8 mouse cellular contexts compared by ENCODE assay signal in the genomic region with DNA sequence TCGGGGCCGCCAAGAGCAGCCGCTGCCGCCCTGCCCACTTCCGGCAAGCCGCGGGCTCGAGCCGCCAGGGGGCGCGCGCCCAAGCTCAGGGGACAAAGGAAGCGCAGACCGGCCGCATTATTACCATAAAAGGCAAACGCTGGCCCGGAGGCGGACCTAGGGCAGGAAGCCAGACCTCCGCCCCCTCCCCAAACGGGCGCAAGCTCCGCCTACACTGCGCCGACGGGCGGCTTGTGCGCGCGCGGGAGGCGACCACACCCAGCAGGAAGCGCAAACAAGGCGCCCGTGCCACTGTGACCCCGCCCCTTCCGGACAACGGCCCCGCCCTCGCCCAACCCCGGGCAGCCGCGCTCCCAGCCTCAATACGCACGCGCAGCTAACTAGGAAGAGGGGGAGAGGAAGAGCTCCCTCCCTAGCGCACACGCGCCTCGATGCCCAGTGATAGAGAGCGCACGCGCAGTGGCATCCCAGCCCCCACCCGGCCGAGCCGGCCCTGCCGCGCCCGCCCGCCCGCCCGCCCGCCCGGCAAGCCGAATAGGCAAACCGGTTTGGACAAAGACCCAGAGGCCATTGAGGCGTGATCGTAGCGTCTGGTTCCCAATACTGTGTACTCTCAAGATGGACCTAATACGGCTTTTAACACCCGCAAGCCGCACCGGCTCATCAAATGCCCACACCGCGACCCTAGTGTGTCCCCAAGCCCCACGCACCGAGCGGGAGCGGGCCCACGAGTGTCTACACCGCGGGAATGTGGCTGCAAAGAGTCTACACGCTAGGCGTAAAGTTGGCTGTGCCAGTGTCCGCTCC. TPM values are rescaled to one million over a fixed set of nuclear protein-coding genes. Genes with fewer than 3 reads are reported as not detected.
A peak's percentile ranks its signal among the peaks of the same experiment; 100 is the strongest.
DNase-seq lines count a peak whose midpoint lies in the region; ATAC-seq and TF ChIP-seq lines count a peak whose summit lies in the region.

No protein-coding gene starts in this region.

- H3K36me3 ChIP-seq in ES-Bruce4 (ENCODE audit: control insufficient read depth, insufficient read depth, low read length, poor library complexity, severe bottlenecking) = peaks cover 34% of the 10 kb centered on the region
- peaks cover 47% of the 10 kb centered on the region for H3K36me3 ChIP-seq in forebrain, embryonic 14.5 days (ENCODE audit: control insufficient read depth, insufficient read depth, low read length)

- peak overlapping the region; percentile 90 for H3K27ac ChIP-seq in ES-Bruce4 (ENCODE audit: insufficient read depth, low read length)
- peak overlapping the region; percentile 100 for H3K27ac ChIP-seq in forebrain, embryonic 14.5 days (ENCODE audit: low read depth, low read length)

- DNase-seq in forebrain, embryonic 14.5 days (ENCODE audit: low spot score) = peak; percentile 98
- peak; percentile 99 to 100 for DNase-seq in heart, postnatal 14 days
- peak; percentile 99 to 100 for DNase-seq in layer of hippocampus, adult 18-20 months (ENCODE audit: low spot score in 2 of 2)
- DNase-seq in lung, adult 2 months = peak; percentile 99
- DNase-seq in thymus, adult 18-20 months = peak; percentile 99 to 100

- peaks cover 6% of the 10 kb centered on the region for H3K4me1 ChIP-seq in ES-Bruce4 (ENCODE audit: control insufficient read depth, insufficient read depth, low read length)
- H3K4me1 ChIP-seq in forebrain, embryonic 14.5 days (ENCODE audit: control insufficient read depth, insufficient read depth, low read length) = peaks cover 24% of the 10 kb centered on the region
- H3K4me1 ChIP-seq in lung, adult 2 months (ENCODE audit: control insufficient read depth, insufficient read depth, low read length) = peaks cover 34% of the 10 kb centered on the region

- H3K27me3 ChIP-seq in ES-Bruce4 (ENCODE audit: control insufficient read depth, insufficient read depth, low read length, poor library complexity, severe bottlenecking) = no peaks in the 10 kb centered on the region
- H3K27me3 ChIP-seq in forebrain, embryonic 14.5 days (replicated peaks; ENCODE audit: control insufficient read depth, insufficient read depth, low read length) = no peaks in the 10 kb centered on the region

- TF ChIP-seq CTCF in ES-Bruce4 (IDR thresholded peaks at IDR 0.05; ENCODE audit: low read depth, low read length) = peak; percentile 70
- peak; percentile 19; the same call in 1 of the 2 replicates for TF ChIP-seq CTCF in lung, adult 2 months (IDR thresholded peaks at IDR 0.05; ENCODE audit: insufficient read depth, low read length)

- TF ChIP-seq EP300 in ES-Bruce4 (IDR thresholded peaks at IDR 0.05; ENCODE audit: insufficient read depth, low read depth, low read length) = peak; percentile 68; the same call in 1 of the 2 replicates

- intact Hi-C loops in heart, postnatal 14 days (cut with DNase I) = loop anchor here (2.0 kb wide), 3 partner anchors 25 to 89 kb away; partner anchors contain the start of gene Tnrc18

- H3K9me3 ChIP-seq in ES-Bruce4 (replicated peaks; ENCODE audit: control insufficient read depth, insufficient read depth, low read length, poor library complexity, severe bottlenecking) = no peaks in the 10 kb centered on the region
- H3K9me3 ChIP-seq in forebrain, embryonic 14.5 days (replicated peaks; ENCODE audit: control insufficient read depth, low read length) = no peaks in the 10 kb centered on the region

- H3K4me2 ChIP-seq in forebrain, embryonic 14.5 days (ENCODE audit: low read length) = peak overlapping the region; percentile 66

- peak; percentile 65 for ATAC-seq in cerebellum, adult (ENCODE audit: insufficient number of reproducible peaks, low FRiP score, low TSS enrichment)
- peak; percentile 85 for ATAC-seq in forebrain, embryonic 14.5 days
- peak; percentile 54 for ATAC-seq in neutrophil, adult 5-6 weeks (ENCODE audit: extremely low read depth, insufficient number of reproducible peaks, low FRiP score, poor library complexity, severe bottlenecking)

- peak overlapping the region; percentile 94 for H3K4me3 ChIP-seq in ES-Bruce4 (ENCODE audit: low read depth, low read length)
- H3K4me3 ChIP-seq in forebrain, embryonic 14.5 days (ENCODE audit: low read depth, low read length) = peak overlapping the region; percentile 100
- H3K4me3 ChIP-seq in lung, adult 2 months (replicated peaks; ENCODE audit: extremely low read depth, low read depth, low read length) = peak overlapping the region; percentile 94

- 1% methylated on average over 79 of the region's 84 CpGs for WGBS in forebrain, embryonic 14.5 days
- under 1% methylated on average over 84 of the region's 84 CpGs for WGBS in lung, adult 2 months

- peak; percentile 43 for TF ChIP-seq POLR2A in ES-Bruce4 (IDR thresholded peaks at IDR 0.05; ENCODE audit: insufficient read depth, low read length)
- peak; percentile 75 for TF ChIP-seq POLR2A in lung, adult 2 months (IDR thresholded peaks at IDR 0.05; ENCODE audit: borderline replicate concordance, extremely low read depth, low read depth, low read length)

- H3K9ac ChIP-seq in ES-Bruce4 (ENCODE audit: low read depth, poor library complexity, severe bottlenecking) = peak overlapping the region; percentile 97
- peak overlapping the region; percentile 100 for H3K9ac ChIP-seq in forebrain, embryonic 14.5 days (ENCODE audit: low read length)

RNA-seq across cellular contexts. Expression of gene Actb, which starts 0.6 kb away (rescaled TPM):
- 3,823 and 4,237 TPM in 2 replicates for polyA plus RNA-seq in ES-Bruce4 (2011; ENCODE audit: insufficient read depth, insufficient read length, low read depth, missing spikeins)
- polyA plus RNA-seq in forebrain, embryonic 14.5 days (2014; fragmentation: Nextera tagmentation; extraction: Ambion mirVana) = 18,122 and 18,216 TPM in 2 replicates
- 1,000 to 10,000 TPM; 1,025 to 1,358 TPM for total RNA-seq in heart, postnatal 14 days (2021)
- 1,000 to 10,000 TPM; 3,167 to 3,215 TPM for total RNA-seq in layer of hippocampus, adult 18-20 months (2021)
- polyA plus RNA-seq in lung, adult 2 months (2012; rRNA removed) = 5,708 and 6,451 TPM in 2 replicates
- total RNA-seq in neutrophil, adult 5-6 weeks (2017) = 7,503 and 8,865 TPM in 2 replicates

RNA-seq across cellular contexts. Expression of gene Fbxl18, which starts 10.7 kb away (rescaled TPM):
- polyA plus RNA-seq in ES-Bruce4 (2011; ENCODE audit: insufficient read depth, insufficient read length, low read depth, missing spikeins) = 19.3 and 21.2 TPM in 2 replicates
- polyA plus RNA-seq in forebrain, embryonic 14.5 days (2014; fragmentation: Nextera tagmentation; extraction: Ambion mirVana) = 14.5 and 20.8 TPM in 2 replicates
- total RNA-seq in heart, postnatal 14 days (2021) = 1 to 10 TPM; 7.1 to 7.7 TPM
- 10 to 100 TPM; 33.9 to 37.6 TPM for total RNA-seq in layer of hippocampus, adult 18-20 months (2021)
- 21.3 and 22.5 TPM in 2 replicates for polyA plus RNA-seq in lung, adult 2 months (2012; rRNA removed)
- 5.9 and 8.2 TPM in 2 replicates for total RNA-seq in neutrophil, adult 5-6 weeks (2017)

RNA-seq across cellular contexts. Expression of gene Fscn1, which starts 54.2 kb away (rescaled TPM):
- polyA plus RNA-seq in ES-Bruce4 (2011; ENCODE audit: insufficient read depth, insufficient read length, low read depth, missing spikeins) = 139 and 155 TPM in 2 replicates
- polyA plus RNA-seq in forebrain, embryonic 14.5 days (2014; fragmentation: Nextera tagmentation; extraction: Ambion mirVana) = 477 and 560 TPM in 2 replicates
- total RNA-seq in heart, postnatal 14 days (2021) = 10 to 100 TPM; 47.3 to 68.9 TPM
- total RNA-seq in layer of hippocampus, adult 18-20 months (2021) = 100 to 1,000 TPM; 165 to 188 TPM
- 21.0 and 26.3 TPM in 2 replicates for polyA plus RNA-seq in lung, adult 2 months (2012; rRNA removed)
- not detected in 2 replicates for total RNA-seq in neutrophil, adult 5-6 weeks (2017)

Comparison
In these comparisons a context has a peak if more than half of its experiments do, and no peak if none do; other contexts are left out.
1. Peak in every context shown above with its lines: DNase-seq, ATAC-seq, H3K4me3 ChIP-seq and H3K27ac ChIP-seq.
2. RNA of gene Fscn1, which starts 54.2 kb away (total RNA-seq): 165 to 188 TPM in layer of hippocampus, adult 18-20 months and 47.3 to 68.9 TPM in heart, postnatal 14 days; not detected in neutrophil, adult 5-6 weeks; every median in the first group is over 10 times any median in the second.